Mouse (Mus musculus) small intestine, adult 2 months (tissue): Measurements from ENCODE around the gene Sirt7. TPM values are rescaled to one million over a fixed set of nuclear protein-coding genes. Genes with fewer than 3 reads are reported as not detected.

Experiments used
- H3K27ac ChIP-seq: fragments of 200-500 bp; 2 replicates; pipeline ENCODE4 v1.5.1; 2012; ENCODE audit warnings: low read depth, low read length, control low read depth, inconsistent platforms; ENCODE audit not compliant: insufficient read depth
- H3K27me3 ChIP-seq: fragments of 200-500 bp; 2 replicates; pipeline ENCODE4 v1.6.1; 2012; ENCODE audit warnings: mild to moderate bottlenecking, moderate library complexity, low read length, inconsistent platforms; ENCODE audit not compliant: control insufficient read depth, insufficient read depth
- H3K36me3 ChIP-seq: fragments of 200-500 bp; 2 replicates; pipeline ENCODE4 v1.6.1; 2012; ENCODE audit warnings: mild to moderate bottlenecking, low read length, control low read depth, inconsistent platforms; ENCODE audit not compliant: control insufficient read depth, insufficient read depth
- H3K4me1 ChIP-seq: fragments of 200-500 bp; 2 replicates; pipeline ENCODE4 v1.6.1; 2012; ENCODE audit warnings: low read length, inconsistent platforms, mixed read lengths; ENCODE audit not compliant: control insufficient read depth, insufficient read depth, insufficient read length
- H3K4me3 ChIP-seq: fragments of 200-500 bp; 2 replicates; pipeline ENCODE4 v1.5.1; 2012; ENCODE audit warnings: low read depth, mild to moderate bottlenecking, control low read depth, inconsistent platforms, low read length, moderate library complexity
- CTCF ChIP-seq: fragments of 200-500 bp; IDR thresholded peaks from 2 replicates; pipeline ENCODE4 v1.5.1; 2012; ENCODE audit warnings: low read depth, mild to moderate bottlenecking, control low read depth, inconsistent platforms, low read length, moderate library complexity, mixed read lengths; ENCODE audit not compliant: insufficient replicate concordance, insufficient read length; ENCODE audit errors: extremely low read depth
- POLR2A ChIP-seq: fragments of 200-500 bp; IDR thresholded peaks from 2 replicates; pipeline ENCODE4 v1.6.1; 2012; ENCODE audit warnings: low read depth, mild to moderate bottlenecking, control low read depth, inconsistent platforms, low read length, moderate library complexity
- WGBS: fragments of 180-500 bp; shearing (Covaris S2); methylation state at CpG from one replicate; pipeline ENCODE4 v1.1.7; 2018; 5-methylcytosine and 5-hydroxymethylcytosine counted together
- polyA plus RNA-seq: library from polyadenylated mRNA; depleted of rRNA; stranded (reverse); fragments of >200 nt; gene quantifications from 2 replicates; pipeline ENCODE4 v1.2.3, GENCODE M21; 2012

The Sirt7 gene
- polyA plus RNA-seq, 1 experiment, result 147 TPM

DNA sequence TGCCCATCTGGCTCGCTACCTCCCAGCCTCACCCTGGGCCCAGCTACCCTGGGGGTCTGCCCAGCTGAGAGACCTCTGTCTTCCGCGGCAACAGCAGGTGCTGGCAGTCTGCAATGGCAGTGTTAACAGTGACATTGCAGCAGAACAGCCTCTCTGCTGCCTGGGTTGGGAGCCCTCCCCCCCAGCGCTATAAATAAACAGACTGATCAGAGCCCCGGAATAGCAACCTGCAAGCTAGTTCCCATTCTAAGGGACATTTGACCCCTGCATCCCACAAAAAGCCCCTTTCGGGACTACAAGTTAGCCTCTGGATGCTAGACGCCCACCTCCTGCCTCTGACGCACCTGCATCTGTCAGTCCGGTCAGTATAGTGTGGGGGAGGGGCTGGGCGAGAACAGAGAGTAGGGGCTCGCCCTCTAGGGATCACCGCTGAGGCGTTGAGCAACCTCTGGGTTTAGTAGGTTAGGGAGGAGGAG is 23.0 kb upstream of the Sirt7 start, which contains the start of gene Myadml2:
Myadml2 (minus strand) TSS at position 158 of the 476 bp plus-strand sequence.
- Histone ChIP-seq H3K4me1 (peaks cover 5% of the 10 kb centered on the region; the same call in 1 of the 2 replicates), H3K27me3 (no peaks in the 10 kb centered on the region), H3K36me3 (no peaks in the 10 kb centered on the region), H3K4me3 (peak within 1 kb of the TSS; percentile 48), H3K27ac (peak within 1 kb of the TSS; percentile 11; the same call in 1 of the 2 replicates)
- WGBS, result 11% methylated on average over 13 of the region's 13 CpGs
- TF ChIP-seq POLR2A (no peak), CTCF (no peak)

DNA sequence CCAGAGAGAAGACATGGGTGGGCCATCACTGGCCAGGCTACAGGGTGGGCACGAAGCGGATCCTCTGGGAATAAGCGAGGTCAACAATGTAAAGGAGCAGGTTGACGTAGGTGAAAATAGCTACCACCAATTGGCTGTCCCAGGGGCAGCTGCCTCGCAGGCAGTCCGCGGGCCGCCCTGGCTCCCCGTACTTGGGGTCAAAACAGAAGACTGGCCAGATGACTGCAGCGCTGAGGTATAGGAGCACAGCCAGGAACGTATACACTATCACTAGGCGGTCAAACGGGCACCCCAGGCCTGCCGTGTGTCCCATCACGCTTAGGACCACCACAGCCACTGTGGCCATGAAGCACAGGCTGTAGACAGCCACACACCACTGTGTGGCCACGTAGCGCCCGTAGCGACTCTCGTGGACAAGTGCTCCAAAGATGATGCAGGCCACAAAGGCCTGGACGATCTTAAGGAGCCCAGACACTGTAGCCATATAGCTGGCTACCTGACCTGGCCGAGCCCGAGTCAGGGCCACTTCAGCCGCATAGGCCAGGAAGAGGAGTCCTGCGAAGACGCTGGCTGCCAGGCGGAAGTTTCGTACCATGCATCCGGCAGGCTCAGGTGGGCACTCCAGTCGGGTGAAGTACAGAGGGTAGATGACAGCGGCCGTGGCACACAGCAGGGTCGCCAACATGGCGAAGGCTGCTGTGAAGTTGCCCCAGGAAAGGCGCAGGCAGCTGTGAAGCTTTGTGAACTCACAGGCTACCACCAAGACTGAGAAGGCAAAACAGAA is 22.2 kb upstream of the Sirt7 start:
- H3K36me3 ChIP-seq, result no peaks in the 10 kb centered on the region
- TF ChIP-seq CTCF (no peak), POLR2A (no peak)
- H3K4me3 ChIP-seq, result peak overlapping the region; percentile 48; the same call in 1 of the 2 replicates
- no peaks in the 10 kb centered on the region; the same call in 1 of the 2 replicates for H3K27me3 ChIP-seq
- no peak overlapping the region; the same call in 1 of the 2 replicates for H3K27ac ChIP-seq
- 88% methylated on average over 35 of the region's 35 CpGs for WGBS
- peaks cover 6% of the 10 kb centered on the region; the same call in 1 of the 2 replicates for H3K4me1 ChIP-seq

DNA sequence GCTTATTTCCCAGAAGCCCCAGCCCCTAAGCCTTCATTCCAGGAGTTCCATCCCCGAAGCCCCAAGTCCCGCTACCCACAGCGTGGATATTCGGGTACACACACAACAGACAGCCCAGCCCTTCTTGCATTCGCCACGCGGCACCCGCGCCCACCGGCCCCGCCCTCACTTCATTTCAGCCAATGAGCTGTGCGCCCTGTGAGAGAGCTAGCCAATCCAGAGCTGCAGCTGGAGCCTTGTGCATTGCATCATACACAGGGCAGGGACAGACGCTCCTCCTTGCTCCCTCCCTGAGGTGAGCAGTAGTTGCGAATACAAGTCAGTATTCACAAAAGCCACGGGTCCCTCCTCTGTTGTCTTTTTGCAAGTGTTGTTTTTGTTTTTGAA is 18.6 kb upstream of the Sirt7 start, which contains the start of gene Pycr1:
Pycr1 (minus strand) TSS at position 169 of the 387 bp plus-strand sequence.
- H3K27me3 ChIP-seq, result no peaks in the 10 kb centered on the region; the same call in 1 of the 2 replicates
- peaks cover 6% of the 10 kb centered on the region; the same call in 1 of the 2 replicates for H3K4me1 ChIP-seq
- WGBS, result under 1% methylated on average over 15 of the region's 15 CpGs
- peak within 1 kb of the TSS; percentile 67 for H3K4me3 ChIP-seq
- TF ChIP-seq CTCF (no peak), POLR2A (no peak)
- H3K27ac ChIP-seq, result no peak within 1 kb of the TSS
- no peaks in the 10 kb centered on the region for H3K36me3 ChIP-seq

DNA sequence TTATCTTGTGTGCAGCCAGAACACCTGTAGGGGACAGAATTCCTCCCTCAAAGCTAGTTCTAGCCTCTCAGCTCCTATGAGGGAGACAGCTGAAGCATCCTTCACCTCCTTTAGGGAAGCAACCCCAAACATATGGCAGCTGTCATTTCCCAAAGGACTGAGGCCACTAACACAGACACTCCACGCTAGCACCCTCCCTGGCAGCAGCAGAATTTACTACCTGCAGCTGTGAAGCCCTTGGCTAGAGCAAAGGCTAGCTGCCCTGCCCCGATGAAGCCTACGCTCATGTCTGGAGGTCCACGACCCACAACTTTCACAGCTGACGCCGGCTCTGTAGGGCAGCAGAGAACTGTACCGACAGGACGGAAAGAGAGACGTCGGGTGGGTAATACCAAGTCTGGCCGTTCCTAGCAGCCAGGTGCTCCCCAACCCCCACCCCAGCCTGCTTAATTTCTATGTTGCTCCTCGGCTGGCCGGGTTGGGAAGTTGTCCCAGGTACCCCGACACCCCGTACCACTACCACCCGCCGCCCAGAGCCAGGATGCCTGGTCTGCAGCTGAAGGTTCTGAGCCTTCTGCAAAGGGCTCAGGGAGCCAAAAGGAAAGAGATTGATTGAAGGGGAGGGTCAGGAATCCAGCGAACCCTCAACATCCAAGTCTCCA is 18.0 kb upstream of the Sirt7 start:
- Histone ChIP-seq H3K27me3 (no peaks in the 10 kb centered on the region; the same call in 1 of the 2 replicates), H3K4me3 (peak overlapping the region; percentile 67), H3K36me3 (no peaks in the 10 kb centered on the region), H3K27ac (no peak overlapping the region), H3K4me1 (peaks cover 6% of the 10 kb centered on the region; the same call in 1 of the 2 replicates)
- 1% methylated on average over 18 of the region's 18 CpGs for WGBS
- TF ChIP-seq CTCF, result no peak
- TF ChIP-seq POLR2A, result no peak

DNA sequence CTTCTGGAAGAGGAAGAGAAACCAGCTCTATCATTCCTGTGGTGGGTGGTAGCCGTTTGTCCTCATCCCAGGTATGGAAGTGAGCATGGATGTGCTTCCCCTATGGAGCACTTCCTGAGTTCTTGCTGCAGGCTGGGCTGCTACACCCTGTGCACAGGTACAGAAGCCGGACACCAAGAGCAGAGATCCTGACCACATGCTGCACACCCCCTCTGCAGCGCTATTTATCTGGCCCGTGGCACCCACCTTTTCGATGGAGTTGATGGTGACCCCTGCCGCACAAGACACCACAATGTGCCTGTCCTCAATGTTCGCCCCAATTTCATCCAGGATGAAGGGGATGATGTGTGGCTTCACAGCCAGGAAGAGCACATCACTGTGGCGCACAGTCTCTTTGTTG is 16.8 kb upstream of the Sirt7 start:
- TF ChIP-seq POLR2A, result no peak
- no peak for TF ChIP-seq CTCF
- WGBS, result 83% methylated on average over 8 of the region's 8 CpGs
- Histone ChIP-seq H3K36me3 (no peaks in the 10 kb centered on the region), H3K27ac (no peak overlapping the region), H3K4me3 (no peak overlapping the region), H3K27me3 (no peaks in the 10 kb centered on the region; the same call in 1 of the 2 replicates), H3K4me1 (0 out of 2 replicates have a peak, but pooled peaks cover 4% of the 10 kb centered on the region)

DNA sequence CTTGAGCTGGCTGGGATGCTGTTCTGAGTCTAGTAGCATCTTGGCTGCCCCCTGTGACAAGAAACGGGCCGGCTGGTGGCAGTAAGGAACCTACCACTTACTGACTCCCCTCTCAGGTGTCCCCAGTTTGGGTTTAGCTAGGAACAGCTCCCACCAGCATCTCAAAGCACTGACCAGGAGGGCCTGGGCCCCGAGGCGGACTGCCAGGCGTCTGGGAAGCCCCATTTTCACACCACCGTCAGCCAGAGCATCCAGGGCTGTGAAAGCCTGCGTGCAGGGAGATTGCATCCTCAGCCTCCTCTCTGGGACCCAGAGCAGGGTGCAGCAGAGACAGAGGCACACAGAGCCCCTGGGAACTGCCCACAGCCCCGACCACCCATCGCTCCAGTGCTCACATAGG is 16.2 kb upstream of the Sirt7 start:
- Histone ChIP-seq H3K4me1 (0 out of 2 replicates have a peak, but pooled peaks cover 4% of the 10 kb centered on the region), H3K36me3 (no peaks in the 10 kb centered on the region), H3K4me3 (no peak overlapping the region), H3K27ac (no peak overlapping the region), H3K27me3 (no peaks in the 10 kb centered on the region; the same call in 1 of the 2 replicates)
- TF ChIP-seq POLR2A (no peak), CTCF (no peak)
- WGBS, result 76% methylated on average over 9 of the region's 9 CpGs
